Mouse (Mus musculus) embryonic facial prominence, embryonic 14.5 days (tissue): Measurements from ENCODE around the gene Olfr1490. TPM values are rescaled to one million over a fixed set of nuclear protein-coding genes. Genes with fewer than 3 reads are reported as not detected.
"Not testable (repeated sequence)": the region's sequence is repeated elsewhere in the genome, so short reads cannot be mapped to it uniquely, and the experiment has no call there.

Experiments used
- ATAC-seq: fragments of 200-750 bp; cut with Nextera tagmentation; 2 replicates; pipeline ENCODE4 v1.8.0; 2017; ENCODE audit warnings: low read depth, moderate number of reproducible peaks, moderate TSS enrichment
- DNase-seq: peaks from one replicate; pipeline ENCODE4 v3.0.0-alpha.2; 2015; ENCODE audit warnings: low spot score
- H3K27ac ChIP-seq: fragments of 300-500 bp; sonication (generic); replicated peaks from 2 replicates; pipeline ENCODE4 v1.5.1; 2014; ENCODE audit warnings: low read depth, mild to moderate bottlenecking, low read length, moderate library complexity
- H3K27me3 ChIP-seq: fragments of 300-500 bp; sonication (generic); replicated peaks from 2 replicates; pipeline ENCODE4 v1.6.1; 2014; ENCODE audit warnings: low read length; ENCODE audit not compliant: control insufficient read depth, insufficient read depth
- H3K36me3 ChIP-seq: fragments of 300-500 bp; sonication (generic); 2 replicates; pipeline ENCODE4 v1.6.1; 2014; ENCODE audit warnings: low read length, mixed read lengths; ENCODE audit not compliant: control insufficient read depth, insufficient read depth
- H3K4me1 ChIP-seq: fragments of 300-500 bp; sonication (generic); 2 replicates; pipeline ENCODE4 v1.6.1; 2014; ENCODE audit warnings: antibody characterized with exemption, low read length; ENCODE audit not compliant: control insufficient read depth, insufficient read depth
- H3K4me2 ChIP-seq: fragments of 300-500 bp; sonication (generic); 2 replicates; pipeline ENCODE4 v1.6.1; 2014; ENCODE audit warnings: low read depth, mild to moderate bottlenecking, low read length, moderate library complexity, mixed read lengths
- H3K4me3 ChIP-seq: fragments of 300-500 bp; sonication (generic); 2 replicates; pipeline ENCODE4 v1.5.1; 2014; ENCODE audit warnings: low read depth, mild to moderate bottlenecking, low read length
- H3K9ac ChIP-seq: fragments of 300-500 bp; sonication (generic); 2 replicates; pipeline ENCODE4 v1.6.1; 2014; ENCODE audit warnings: low read depth, mild to moderate bottlenecking, low read length, moderate library complexity, mixed read lengths
- H3K9me3 ChIP-seq: fragments of 300-500 bp; sonication (generic); 2 replicates; pipeline ENCODE4 v1.6.1; 2016; ENCODE audit warnings: low read length; ENCODE audit not compliant: control insufficient read depth
- WGBS: fragments of 180-500 bp; shearing (Covaris S2); extraction: QIAGEN DNeasy Blood & Tissue Kit; methylation state at CpG from one replicate; pipeline ENCODE4 v1.1.7; 2014; 5-methylcytosine and 5-hydroxymethylcytosine counted together
- microRNA-seq: library from miRNA; unstranded; fragments of <30 nt; microRNA quantifications from one replicate; pipeline ENCODE4, GENCODE M21; 2016; ENCODE audit warnings: borderline number of aligned reads
- polyA plus RNA-seq: library from polyadenylated mRNA; unstranded; fragments of >200 nt; fragmentation: Nextera tagmentation; extraction: Ambion mirVana; gene quantifications from 2 replicates; pipeline ENCODE4 v1.2.1, GENCODE M21; 2014

Olfr1490 gene
- polyA plus RNA-seq = not detected in 2 replicates

DNA sequence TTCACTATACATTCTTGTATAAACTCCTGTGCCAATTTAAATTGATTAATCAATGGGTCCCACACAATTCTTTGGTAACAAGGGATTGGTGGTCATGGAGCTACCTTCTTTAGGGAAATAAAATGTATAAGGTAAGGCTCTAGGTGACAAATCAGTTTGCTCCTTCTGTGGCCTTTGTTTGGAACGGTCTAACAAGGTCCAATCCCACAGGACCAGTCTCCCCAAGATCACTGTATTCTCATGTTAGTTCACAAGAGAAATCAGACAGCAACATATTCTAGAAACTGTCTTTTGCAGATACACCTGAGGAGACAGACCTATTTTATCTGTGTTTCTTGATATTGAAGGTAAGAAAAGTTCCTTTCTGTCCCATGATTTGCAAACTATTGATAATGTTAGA, at the start of gene Olfr1490:
Gene Olfr1490 (plus strand): TSS at position 301 of the 400 bp plus-strand sequence.
- H3K27me3 ChIP-seq = no peaks in the 10 kb centered on the region
- H3K27ac ChIP-seq = no peak within 1 kb of the TSS
- H3K9ac ChIP-seq = no peak within 1 kb of the TSS
- H3K9me3 ChIP-seq = no peaks in the 10 kb centered on the region
- H3K4me1 ChIP-seq = no peaks in the 10 kb centered on the region
- no peaks in the 10 kb centered on the region for H3K36me3 ChIP-seq
- ATAC-seq (no peak), DNase-seq (no peak)
- 75% methylated on average over 1 of the region's 1 CpGs for WGBS
- H3K4me2 ChIP-seq = no peak within 1 kb of the TSS
- H3K4me3 ChIP-seq = no peak within 1 kb of the TSS

DNA sequence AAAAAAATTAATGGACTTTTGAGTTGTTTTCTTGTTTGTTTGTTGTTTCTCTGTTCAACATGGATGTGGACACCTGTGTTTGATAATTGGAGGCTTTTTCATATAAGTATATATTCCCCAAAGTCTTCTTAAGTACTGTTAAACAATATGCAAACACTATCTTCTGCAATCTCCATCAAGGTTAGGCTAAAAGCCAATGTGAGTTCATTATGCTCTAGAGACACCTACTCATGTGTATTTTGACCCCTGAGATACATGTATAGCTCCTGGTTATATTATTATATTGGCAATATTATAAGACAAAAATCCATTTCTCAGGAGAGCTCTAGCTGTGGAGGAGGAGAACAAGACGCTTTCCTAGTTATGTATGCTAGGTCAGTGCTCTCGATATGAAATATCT, 33.8 kb upstream of the Olfr1490 start, which contains the start of gene Olfr1487:
Gene Olfr1487 (plus strand): TSS at position 301 of the 400 bp plus-strand sequence.
- not testable (repeated sequence) for H3K9ac ChIP-seq, H3K27me3 ChIP-seq, H3K9me3 ChIP-seq, H3K36me3 ChIP-seq, H3K27ac ChIP-seq, H3K4me3 ChIP-seq, ATAC-seq, H3K4me2 ChIP-seq, DNase-seq, H3K4me1 ChIP-seq
- WGBS = 89% methylated on average over 2 of the region's 2 CpGs

DNA sequence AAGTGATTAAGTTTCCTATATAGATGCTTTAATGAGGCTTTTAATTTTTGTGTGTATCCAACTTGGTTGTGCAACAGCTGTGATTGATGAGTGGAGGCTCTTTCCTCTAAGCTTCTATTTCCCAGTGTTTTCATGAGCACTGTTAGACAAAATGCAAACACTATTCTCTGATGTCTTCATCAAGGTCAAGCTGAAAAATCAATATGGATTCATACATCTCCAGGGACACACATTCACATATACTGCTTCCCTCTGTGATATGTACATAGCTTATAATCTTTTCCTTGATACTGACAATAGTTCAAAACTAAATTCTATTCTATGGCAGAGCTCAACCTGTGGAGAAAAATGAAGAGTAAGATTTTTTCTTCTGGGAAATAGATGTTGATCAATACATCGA, 19.6 kb upstream of the Olfr1490 start, which contains the start of gene Olfr1489:
Gene Olfr1489 (plus strand): TSS at position 301 of the 400 bp plus-strand sequence.
- H3K4me2 ChIP-seq = no peak within 1 kb of the TSS
- DNase-seq (no peak), ATAC-seq (no peak)
- H3K4me1 ChIP-seq = no peaks in the 10 kb centered on the region
- H3K27ac ChIP-seq = no peak within 1 kb of the TSS
- WGBS = 79% methylated on average over 1 of the region's 1 CpGs
- H3K9me3 ChIP-seq = no peaks in the 10 kb centered on the region
- H3K4me3 ChIP-seq = no peak within 1 kb of the TSS
- no peaks in the 10 kb centered on the region for H3K36me3 ChIP-seq
- H3K27me3 ChIP-seq = no peaks in the 10 kb centered on the region
- H3K9ac ChIP-seq = no peak within 1 kb of the TSS

DNA sequence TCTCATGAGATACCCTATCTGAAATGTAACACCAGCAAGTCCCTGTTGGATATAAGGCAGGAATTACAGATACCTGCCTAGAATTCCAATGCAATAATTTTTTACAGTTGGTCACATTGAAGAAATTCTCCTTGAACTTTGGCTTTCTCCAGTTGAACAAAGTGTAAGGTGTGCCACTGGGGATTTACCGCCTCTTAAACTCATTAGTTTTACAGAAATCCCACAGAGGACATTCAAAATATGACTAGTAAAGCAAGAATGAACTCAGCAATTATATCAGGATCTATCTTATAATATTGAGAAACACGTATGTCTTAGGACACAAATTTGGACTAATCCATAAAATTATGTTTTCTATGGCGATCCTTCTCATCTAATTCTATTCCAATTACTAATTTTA, 46.1 kb downstream of the Olfr1490 start, which contains the start of gene Olfr1491:
Gene Olfr1491 (plus strand): TSS at position 301 of the 400 bp plus-strand sequence.
- Histone ChIP-seq H3K4me1 (no peaks in the 10 kb centered on the region), H3K4me2 (no peak within 1 kb of the TSS), H3K4me3 (no peak within 1 kb of the TSS), H3K27me3 (no peaks in the 10 kb centered on the region), H3K36me3 (no peaks in the 10 kb centered on the region), H3K27ac (no peak within 1 kb of the TSS), H3K9me3 (no peaks in the 10 kb centered on the region), H3K9ac (no peak within 1 kb of the TSS)
- DNase-seq (no peak), ATAC-seq (no peak)
- WGBS = 73% methylated on average over 3 of the region's 3 CpGs

Small RNA genes within 50 kb of the gene (microRNA-seq; reads per million reads assigned to microRNA genes)
- not detected for gene Gm23931

Other genes starting within 250 kb of the Olfr1490 start
- gene Olfr1469, start 243.2 kb upstream of the Olfr1490 start, polyA plus RNA-seq = not detected in 2 replicates
- gene Olfr1471, start 207.7 kb upstream of the Olfr1490 start, polyA plus RNA-seq = not detected in 2 replicates
- gene Olfr1472, start 195.0 kb upstream of the Olfr1490 start, polyA plus RNA-seq = not detected in 2 replicates
- not detected in 2 replicates for gene Olfr1474, start 181.5 kb upstream of the Olfr1490 start, polyA plus RNA-seq
- gene Olfr1475, start 170.9 kb upstream of the Olfr1490 start, polyA plus RNA-seq = not detected in 2 replicates
- gene Olfr1477, start 150.5 kb upstream of the Olfr1490 start, polyA plus RNA-seq = not detected in 2 replicates
- not detected in 2 replicates for gene Olfr1480, start 123.2 kb upstream of the Olfr1490 start, polyA plus RNA-seq
- gene Olfr1484, start 67.6 kb upstream of the Olfr1490 start, polyA plus RNA-seq = not detected in 2 replicates
- gene Olfr1487, start 33.7 kb upstream of the Olfr1490 start, polyA plus RNA-seq = not detected in 2 replicates
- gene Olfr1489, start 19.5 kb upstream of the Olfr1490 start, polyA plus RNA-seq = not detected in 2 replicates
- gene Olfr1491, start 46.2 kb downstream of the Olfr1490 start, polyA plus RNA-seq = not detected in 2 replicates
- gene Olfr1493-ps1, start 72.2 kb downstream of the Olfr1490 start, polyA plus RNA-seq = 0.10 TPM in 1 of 2 replicates, not detected in the other
- not detected in 2 replicates for gene Olfr1494, start 88.6 kb downstream of the Olfr1490 start, polyA plus RNA-seq
- not detected in 2 replicates for gene Olfr1495, start 113.5 kb downstream of the Olfr1490 start, polyA plus RNA-seq
- not detected in 2 replicates for gene Olfr1496, start 126.8 kb downstream of the Olfr1490 start, polyA plus RNA-seq
- 0.13 TPM in 1 of 2 replicates, not detected in the other for gene Olfr1497, start 147.1 kb downstream of the Olfr1490 start, polyA plus RNA-seq
- gene Olfr1499, start 168.4 kb downstream of the Olfr1490 start, polyA plus RNA-seq = not detected in 2 replicates
- not detected in 2 replicates for gene Olfr1500, start 179.4 kb downstream of the Olfr1490 start, polyA plus RNA-seq
- gene Olfr1501, start 199.6 kb downstream of the Olfr1490 start, polyA plus RNA-seq = 0.14 TPM in 1 of 2 replicates, not detected in the other
- not detected in 2 replicates for gene Olfr1502, start 210.7 kb downstream of the Olfr1490 start, polyA plus RNA-seq
- not detected in 2 replicates for gene Olfr1504, start 246.8 kb downstream of the Olfr1490 start, polyA plus RNA-seq